Mouse (Mus musculus): Measurements from ENCODE around the gene Cd83. TPM values are rescaled to one million over a fixed set of nuclear protein-coding genes. Genes with fewer than 3 reads are reported as not detected.

The Cd83 gene
- 100 to 1,000 TPM; 115 to 333 (median 260) TPM for polyA plus RNA-seq (2017; shearing (Covaris generic))

- peak; percentile 55 for ATAC-seq
These were observed at the start of gene Cd83 for GRCm38 (mm10) chr13:43784725-43785711. Cd83 (plus strand) TSS chr13:43784775.

GRCm38 (mm10) chr13:43739598-43740275 lies 44.8 kb upstream of the Cd83 start:
- ATAC-seq, result peak; percentile 77

- no peak for ATAC-seq
These were observed 44.3 kb upstream of the Cd83 start for GRCm38 (mm10) chr13:43740276-43740608.

- no peak for ATAC-seq
These were observed 41.9 kb upstream of the Cd83 start for GRCm38 (mm10) chr13:43742677-43743076.

- ATAC-seq, result no peak
These were observed 40.3 kb upstream of the Cd83 start for GRCm38 (mm10) chr13:43744259-43744658.

GRCm38 (mm10) chr13:43750301-43750700 lies 34.3 kb upstream of the Cd83 start:
- peak; percentile 73 for ATAC-seq

- ATAC-seq, result peak; percentile 62
These were observed 33.6 kb upstream of the Cd83 start for GRCm38 (mm10) chr13:43750966-43751365.

GRCm38 (mm10) chr13:43752407-43752806 lies 32.2 kb upstream of the Cd83 start:
- peak; percentile 50 for ATAC-seq

- ATAC-seq, result no peak
These were observed 30.9 kb upstream of the Cd83 start for GRCm38 (mm10) chr13:43753652-43754051.

- ATAC-seq, result no peak
These were observed 30.0 kb upstream of the Cd83 start for GRCm38 (mm10) chr13:43754455-43755128.

GRCm38 (mm10) chr13:43755573-43755972 lies 29.0 kb upstream of the Cd83 start:
- ATAC-seq, result no peak

GRCm38 (mm10) chr13:43761156-43761855 lies 23.3 kb upstream of the Cd83 start:
- peak; percentile 89 for ATAC-seq

- ATAC-seq, result no peak
These were observed 21.7 kb upstream of the Cd83 start for GRCm38 (mm10) chr13:43762901-43763300.

GRCm38 (mm10) chr13:43763301-43763994 lies 21.1 kb upstream of the Cd83 start:
- ATAC-seq, result no peak

- ATAC-seq, result no peak
These were observed 20.5 kb upstream of the Cd83 start for GRCm38 (mm10) chr13:43763995-43764579.

- ATAC-seq, result no peak
These were observed 19.2 kb upstream of the Cd83 start for GRCm38 (mm10) chr13:43765293-43765814.

GRCm38 (mm10) chr13:43766786-43767680 lies 17.5 kb upstream of the Cd83 start:
- ATAC-seq, result peak; percentile 23

GRCm38 (mm10) chr13:43773020-43773419 lies 11.6 kb upstream of the Cd83 start:
- ATAC-seq, result no peak

- ATAC-seq, result peak; percentile 58
These were observed 10.5 kb upstream of the Cd83 start for GRCm38 (mm10) chr13:43773965-43774566.
